Mouse (Mus musculus) bone marrow, adult 2 months (tissue): Measurements from ENCODE around the gene Ubr2. TPM values are rescaled to one million over a fixed set of nuclear protein-coding genes. Genes with fewer than 3 reads are reported as not detected.

Experiments
- H3K27ac ChIP-seq: fragments of 200-500 bp; 2 replicates; pipeline ENCODE4 v1.5.1; 2012; ENCODE audit warnings: low read depth, mild to moderate bottlenecking, control low read depth, inconsistent platforms, low read length; ENCODE audit not compliant: control insufficient read depth, poor library complexity, insufficient read depth
- H3K4me1 ChIP-seq: fragments of 200-500 bp; 2 replicates; pipeline ENCODE4 v1.6.1; 2011; ENCODE audit warnings: low read length; ENCODE audit not compliant: control insufficient read depth, insufficient read depth
- H3K4me3 ChIP-seq: fragments of 200-500 bp; replicated peaks from 2 replicates; pipeline ENCODE3; 2011; ENCODE audit warnings: mild to moderate bottlenecking, low read depth, low read length, control low read depth; ENCODE audit not compliant: control insufficient read depth
- CTCF ChIP-seq: fragments of 200-500 bp; IDR thresholded peaks from 2 replicates; pipeline ENCODE4 v1.5.1; 2011; ENCODE audit warnings: low read length, control low read depth; ENCODE audit not compliant: control insufficient read depth, insufficient read depth
- POLR2A ChIP-seq: fragments of 200-500 bp; IDR thresholded peaks from 2 replicates; pipeline ENCODE4 v1.6.1; 2011; ENCODE audit warnings: low read depth, mild to moderate bottlenecking, control low read depth, low read length, borderline replicate concordance; ENCODE audit not compliant: control insufficient read depth
- WGBS: fragments of 180-500 bp; shearing (Covaris S2); methylation state at CpG from one replicate; pipeline ENCODE4 v1.1.7; 2018; 5-methylcytosine and 5-hydroxymethylcytosine counted together
- polyA plus RNA-seq: library from polyadenylated mRNA; stranded (reverse); fragments of >200 nt; gene quantifications from 2 replicates; pipeline ENCODE4 v1.2.4, GENCODE M21; 2011; ENCODE audit warnings: low replicate concordance; ENCODE audit not compliant: missing spikeins, insufficient read depth, insufficient read length

Gene Ubr2
- polyA plus RNA-seq, 1 experiment = 49.0 TPM

DNA sequence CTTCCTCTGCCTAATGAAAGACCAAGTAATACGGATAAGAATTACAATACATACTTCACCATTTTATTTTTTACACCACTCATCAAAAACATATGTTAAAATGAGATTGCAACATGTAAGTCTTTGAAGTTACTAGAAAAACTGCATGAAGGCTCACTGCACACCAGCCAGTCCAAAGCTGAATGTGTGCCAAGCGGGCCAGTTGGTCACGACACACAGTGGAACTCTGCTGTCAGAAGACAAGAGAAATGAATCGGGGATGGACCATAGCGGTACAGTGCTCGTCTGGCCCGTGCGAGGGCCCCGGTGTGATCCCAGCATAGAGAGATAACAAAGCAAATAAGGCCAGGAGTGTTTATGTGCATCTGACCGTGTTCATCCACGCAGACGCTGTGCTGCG, 47.2 kb downstream of the Ubr2 start:
- 91% methylated on average over 13 of the region's 13 CpGs for WGBS

DNA sequence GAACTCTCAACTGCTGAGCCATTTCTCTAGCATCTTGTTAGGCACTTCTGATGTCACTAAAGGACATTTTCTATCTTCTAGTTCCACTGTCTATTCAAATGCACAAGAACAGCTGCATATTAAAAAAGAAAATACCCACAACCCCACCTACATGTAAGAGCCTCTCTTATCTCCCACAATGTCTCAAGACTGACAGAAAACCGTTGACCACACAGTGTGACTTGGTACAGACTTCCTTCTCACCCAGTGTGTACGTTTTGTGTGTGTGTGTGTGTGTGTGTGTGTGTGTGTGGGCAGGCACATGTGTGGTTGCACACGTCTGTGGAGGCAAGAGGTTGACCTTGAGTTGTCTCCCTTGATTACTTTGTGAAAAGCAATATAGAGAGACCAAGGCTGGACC, 48.2 kb downstream of the Ubr2 start:
- no peak overlapping the region for H3K4me3 ChIP-seq
- WGBS = 28% methylated on average over 3 of the region's 3 CpGs
- H3K4me1 ChIP-seq = no peaks in the 10 kb centered on the region
- no peak overlapping the region for H3K27ac ChIP-seq
- TF ChIP-seq CTCF (no peak), POLR2A (no peak)

More for the DNA sequence above, 47.2 kb downstream of the Ubr2 start:
- no peak for TF ChIP-seq CTCF
- Histone ChIP-seq H3K4me3 (no peak overlapping the region), H3K4me1 (no peaks in the 10 kb centered on the region), H3K27ac (no peak overlapping the region)

GRCm38 (mm10) chr17:46960216-46960615, 50.1 kb downstream of the Ubr2 start:
- WGBS = 93% methylated on average over 10 of the region's 10 CpGs

DNA sequence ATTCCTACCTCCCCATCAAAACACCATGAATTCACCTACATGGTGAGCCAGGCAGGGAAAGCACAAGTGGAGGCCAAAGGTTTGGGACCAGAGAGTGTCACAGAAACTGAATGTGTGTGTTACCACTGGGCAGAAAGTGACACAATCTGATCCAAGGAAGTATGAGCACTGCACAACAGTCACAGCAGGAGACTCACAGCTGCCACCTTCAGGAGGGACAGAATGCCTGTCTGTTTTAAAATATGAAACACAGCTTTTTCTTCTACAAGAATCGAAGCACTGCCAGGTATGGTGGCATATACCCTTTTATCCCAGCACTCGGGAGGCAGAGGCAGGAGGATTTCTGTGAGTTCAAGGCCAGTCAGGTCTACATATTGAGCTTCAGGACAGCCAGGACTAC, 52.3 kb downstream of the Ubr2 start:
- Histone ChIP-seq H3K4me1 (no peaks in the 10 kb centered on the region), H3K27ac (no peak overlapping the region), H3K4me3 (no peak overlapping the region)
- no peak for TF ChIP-seq POLR2A
- TF ChIP-seq CTCF = no peak
- 84% methylated on average over 2 of the region's 2 CpGs for WGBS

More at GRCm38 (mm10) chr17:46960216-46960615, 50.1 kb downstream of the Ubr2 start:
- Histone ChIP-seq H3K4me3 (no peak overlapping the region), H3K27ac (no peak overlapping the region), H3K4me1 (no peaks in the 10 kb centered on the region)
- no peak for TF ChIP-seq POLR2A
- TF ChIP-seq CTCF = no peak

GRCm38 (mm10) chr17:46946276-46946675, 64.1 kb downstream of the Ubr2 start:
- Histone ChIP-seq H3K27ac (no peak overlapping the region), H3K4me1 (no peaks in the 10 kb centered on the region), H3K4me3 (no peak overlapping the region)
- WGBS = 87% methylated on average over 9 of the region's 9 CpGs
- TF ChIP-seq CTCF (no peak), POLR2A (no peak)

- WGBS = 95% methylated on average over 9 of the region's 9 CpGs
- Histone ChIP-seq H3K4me3 (no peak overlapping the region), H3K27ac (no peak overlapping the region)
Measured at GRCm38 (mm10) chr17:46942421-46942820, 67.9 kb downstream of the Ubr2 start.

GRCm38 (mm10) chr17:46940461-46940860, 69.9 kb downstream of the Ubr2 start:
- no peak for TF ChIP-seq POLR2A
- TF ChIP-seq CTCF = no peak
- Histone ChIP-seq H3K27ac (no peak overlapping the region), H3K4me1 (no peaks in the 10 kb centered on the region), H3K4me3 (no peak overlapping the region)
- WGBS = 92% methylated on average over 8 of the region's 8 CpGs

More at GRCm38 (mm10) chr17:46942421-46942820, 67.9 kb downstream of the Ubr2 start:
- TF ChIP-seq CTCF (no peak), POLR2A (no peak)
- H3K4me1 ChIP-seq = no peaks in the 10 kb centered on the region

DNA sequence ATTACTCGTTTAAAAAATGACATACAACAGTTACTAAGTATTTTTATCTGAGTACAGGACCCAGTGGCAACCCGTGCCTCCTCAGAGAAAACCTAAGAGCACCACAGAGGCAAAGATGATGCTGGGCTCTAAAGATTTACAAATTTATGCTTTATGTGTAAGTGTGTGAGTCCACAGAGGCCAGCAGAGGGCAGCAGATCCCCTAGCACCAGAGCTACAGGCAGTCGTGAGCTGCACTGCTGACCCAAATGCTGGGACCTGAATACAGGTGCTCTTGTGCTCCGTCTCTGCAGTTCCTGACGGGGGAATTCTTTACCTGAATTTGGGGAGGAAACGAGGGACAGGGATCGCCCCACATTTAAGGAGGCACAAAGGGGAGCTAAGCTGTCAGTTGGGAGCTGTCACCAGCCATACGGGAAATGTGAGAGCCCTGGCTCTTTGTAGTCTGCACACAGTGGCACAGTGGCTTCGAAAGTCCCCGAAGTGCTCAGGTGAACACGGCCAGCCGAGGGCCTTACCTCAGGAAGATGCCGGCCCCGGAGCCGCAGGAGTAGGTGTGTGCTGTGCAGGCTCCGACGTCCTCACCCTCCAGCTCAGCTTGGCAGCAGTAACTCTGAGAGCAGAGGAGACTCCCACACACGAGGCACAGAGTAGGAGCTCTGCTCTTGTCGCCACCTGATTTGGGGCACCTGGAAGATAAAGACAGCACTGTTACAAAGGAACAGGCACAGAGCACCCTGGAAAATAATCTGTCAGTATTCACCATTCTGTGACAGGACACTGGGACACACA, 76.6 kb downstream of the Ubr2 start:
- TF ChIP-seq POLR2A = no peak
- TF ChIP-seq CTCF = peak; percentile 83
- WGBS = 86% methylated on average over 19 of the region's 19 CpGs
- Histone ChIP-seq H3K4me3 (no peak overlapping the region), H3K27ac (no peak overlapping the region), H3K4me1 (no peaks in the 10 kb centered on the region)

GRCm38 (mm10) chr17:46932961-46933360, 77.4 kb downstream of the Ubr2 start:
- no peak overlapping the region for H3K4me3 ChIP-seq
- 93% methylated on average over 5 of the region's 5 CpGs for WGBS
- TF ChIP-seq CTCF (no peak), POLR2A (no peak)

More at GRCm38 (mm10) chr17:46932961-46933360, 77.4 kb downstream of the Ubr2 start:
- Histone ChIP-seq H3K4me1 (no peaks in the 10 kb centered on the region), H3K27ac (no peak overlapping the region)
